Mouse (Mus musculus) heart, adult 10 weeks (tissue): ENCODE results near the gene Nxpe4. TPM values are rescaled to one million over a fixed set of nuclear protein-coding genes. Genes with fewer than 3 reads are reported as not detected.

Experiments used
- polyA plus RNA-seq: library from polyadenylated mRNA; stranded (reverse); fragments of 350-450 nt; fragmentation: Illumina TruSeq; extraction: RNeasy Lipid Tissue Mini Kit (QIAGEN cat#74804); gene quantifications from one replicate; pipeline ENCODE4 v1.2.3, GENCODE M21; 2014; ENCODE audit warnings: low read depth, low replicate concordance

Gene Nxpe4
- polyA plus RNA-seq: 6.7 TPM

GRCm38 (mm10) chr9:48161505-48162192, at the start of gene Nxpe4:
TSS of gene Nxpe4 (plus strand) at chr9:48162023.

GRCm38 (mm10) chr9:48353148-48353698, 191.4 kb downstream of the Nxpe4 start, which contains the start of gene Nxpe2:
TSS of gene Nxpe2 (minus strand) at chr9:48353454.

Other genes with a start within 250 kb of the Nxpe4 start
- gene Nxpe2, start 191.4 kb downstream of the Nxpe4 start, polyA plus RNA-seq: 5.0 TPM